Mouse (Mus musculus) ES-E14 (cell line): ENCODE measurements around the gene Gpr160.

Source experiments
- MAFK ChIP-seq: IDR thresholded peaks from 2 replicates; pipeline ENCODE4 v1.6.1; 2014; ENCODE audit warnings: mild to moderate bottlenecking, low read depth, low read length, inconsistent platforms; ENCODE audit not compliant: insufficient read depth
- ZC3H11A ChIP-seq: IDR thresholded peaks from 2 replicates; pipeline ENCODE4 v1.6.1; 2012; ENCODE audit warnings: low read depth, mild to moderate bottlenecking, inconsistent platforms, low read length, borderline replicate concordance

- TF ChIP-seq ZC3H11A (no peak), MAFK (no peak)
Measured at GRCm38 (mm10) chr3:30887449-30887848, 31.7 kb downstream of the Gpr160 start.
